Mouse (Mus musculus): ENCODE data around the gene Ogfr. TPM values are rescaled to one million over a fixed set of nuclear protein-coding genes. Genes with fewer than 3 reads are reported as not detected.

Gene Ogfr
- total and polyA plus RNA-seq, 3 experiments = 27.0 to 98.0 (median 39.5) TPM

GRCm38 (mm10) chr2:180569028-180569643 is 19.9 kb upstream of the Ogfr start:
- ATAC-seq (ENCODE audit: extremely low read depth, insufficient number of reproducible peaks, low FRiP score, poor library complexity, severe bottlenecking) = no peak
- H3K4me3 ChIP-seq (ENCODE audit: low read depth, low read length) = no peak overlapping the region
- H3K4me1 ChIP-seq (ENCODE audit: insufficient read depth, low read depth, low read length) = no peaks in the 10 kb centered on the region
- H3K9me3 ChIP-seq (replicated peaks) = no peaks in the 10 kb centered on the region
- H3K36me3 ChIP-seq (replicated peaks) = no peaks in the 10 kb centered on the region
- peaks cover 26% of the 10 kb centered on the region for H3K27me3 ChIP-seq (ENCODE audit: insufficient read depth, low read length)
- no peak for TF ChIP-seq GATA1 (IDR thresholded peaks at IDR 0.05; ENCODE audit: borderline replicate concordance, low read length)
- TF ChIP-seq GATA2 (IDR thresholded peaks at IDR 0.05; ENCODE audit: borderline replicate concordance, low read depth, low read length) = no peak
- TF ChIP-seq TAL1 (conservative IDR thresholded peaks at IDR 0.05; ENCODE audit: low read depth, low read length) = no peak
- DNase-seq (ENCODE audit: low spot score) = no peak

GRCm38 (mm10) chr2:180576482-180576881 is 12.6 kb upstream of the Ogfr start:
- Histone ChIP-seq H3K4me1 (ENCODE audit: insufficient read depth, low read depth, low read length) (peaks cover 9% of the 10 kb centered on the region), H3K4me3 (ENCODE audit: low read depth, low read length) (no peak overlapping the region), H3K27me3 (ENCODE audit: insufficient read depth, low read length) (peaks cover 26% of the 10 kb centered on the region; the same call in 1 of the 2 replicates), H3K36me3 (replicated peaks) (no peaks in the 10 kb centered on the region), H3K9me3 (replicated peaks) (no peaks in the 10 kb centered on the region)
- ATAC-seq (ENCODE audit: extremely low read depth, insufficient number of reproducible peaks, low FRiP score, poor library complexity, severe bottlenecking) = no peak
- TF ChIP-seq TAL1 (conservative IDR thresholded peaks at IDR 0.05; ENCODE audit: low read depth, low read length) (no peak), CTCF (IDR thresholded peaks at IDR 0.05; ENCODE audit: low read depth, low read length) (no peak), POLR2AphosphoS5 (IDR thresholded peaks at IDR 0.05; ENCODE audit: insufficient replicate concordance, low read depth, low read length) (no peak), GATA1 (IDR thresholded peaks at IDR 0.05; ENCODE audit: borderline replicate concordance, low read length) (no peak), GATA2 (IDR thresholded peaks at IDR 0.05; ENCODE audit: borderline replicate concordance, low read depth, low read length) (no peak)
- no peak for DNase-seq (ENCODE audit: low spot score)

- TF ChIP-seq CTCF (IDR thresholded peaks at IDR 0.05; ENCODE audit: low read depth, low read length) = peak; percentile 74
- no peak for TF ChIP-seq GATA1 (IDR thresholded peaks at IDR 0.05; ENCODE audit: borderline replicate concordance, low read length)
- TF ChIP-seq GATA2 (IDR thresholded peaks at IDR 0.05; ENCODE audit: borderline replicate concordance, low read depth, low read length) = no peak
- no peak for TF ChIP-seq POLR2AphosphoS5 (IDR thresholded peaks at IDR 0.05; ENCODE audit: insufficient replicate concordance, low read depth, low read length)
- no peak overlapping the region for H3K4me3 ChIP-seq (ENCODE audit: low read depth, low read length)
- DNase-seq (ENCODE audit: low spot score) = peak; percentile 43
- ATAC-seq (ENCODE audit: extremely low read depth, insufficient number of reproducible peaks, low FRiP score, poor library complexity, severe bottlenecking) = no peak
- peaks cover 21% of the 10 kb centered on the region; the same call in 1 of the 2 replicates for H3K27me3 ChIP-seq (ENCODE audit: insufficient read depth, low read length)
- H3K36me3 ChIP-seq (replicated peaks) = peaks cover 6% of the 10 kb centered on the region
- H3K9me3 ChIP-seq (replicated peaks) = no peaks in the 10 kb centered on the region
- peaks cover 21% of the 10 kb centered on the region for H3K4me1 ChIP-seq (ENCODE audit: insufficient read depth, low read depth, low read length)
Measured at GRCm38 (mm10) chr2:180578686-180579085, 10.4 kb upstream of the Ogfr start.

DNA sequence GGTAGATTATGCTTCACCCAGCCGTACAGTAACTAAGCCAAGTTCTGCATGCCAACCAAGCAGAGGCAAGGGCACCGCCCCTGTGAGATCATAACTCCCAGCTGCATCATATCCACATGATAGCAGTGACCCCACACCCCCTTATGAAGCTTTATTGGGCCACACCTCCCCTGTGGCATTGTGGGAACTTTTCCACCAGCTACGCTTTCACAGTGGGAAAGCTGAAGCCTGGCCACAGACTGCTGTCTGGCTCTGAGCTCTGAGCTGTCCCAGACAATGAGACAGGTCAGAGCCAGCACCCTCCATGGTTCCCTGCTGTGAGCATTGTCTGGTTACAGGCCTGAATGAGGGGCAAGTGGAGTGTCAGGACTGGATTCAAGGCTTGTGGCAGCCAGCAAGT is 8.0 kb upstream of the Ogfr start, which contains the start of gene Mrgbp:
Gene Mrgbp (plus strand): TSS at position 303 of the 400 bp plus-strand sequence.
- DNase-seq (ENCODE audit: low spot score) = no peak
- TF ChIP-seq POLR2AphosphoS5 (IDR thresholded peaks at IDR 0.05; ENCODE audit: insufficient replicate concordance, low read depth, low read length) = no peak
- TF ChIP-seq TAL1 (conservative IDR thresholded peaks at IDR 0.05; ENCODE audit: low read depth, low read length) = no peak
- H3K36me3 ChIP-seq (replicated peaks) = peaks cover 28% of the 10 kb centered on the region
- H3K4me3 ChIP-seq (ENCODE audit: low read depth, low read length) = no peak within 1 kb of the TSS
- no peak for ATAC-seq (ENCODE audit: extremely low read depth, insufficient number of reproducible peaks, low FRiP score, poor library complexity, severe bottlenecking)
- peaks cover 38% of the 10 kb centered on the region for H3K4me1 ChIP-seq (ENCODE audit: insufficient read depth, low read depth, low read length)
- H3K27me3 ChIP-seq (ENCODE audit: insufficient read depth, low read length) = peaks cover 12% of the 10 kb centered on the region; the same call in 1 of the 2 replicates
- no peaks in the 10 kb centered on the region for H3K9me3 ChIP-seq (replicated peaks)

DNA sequence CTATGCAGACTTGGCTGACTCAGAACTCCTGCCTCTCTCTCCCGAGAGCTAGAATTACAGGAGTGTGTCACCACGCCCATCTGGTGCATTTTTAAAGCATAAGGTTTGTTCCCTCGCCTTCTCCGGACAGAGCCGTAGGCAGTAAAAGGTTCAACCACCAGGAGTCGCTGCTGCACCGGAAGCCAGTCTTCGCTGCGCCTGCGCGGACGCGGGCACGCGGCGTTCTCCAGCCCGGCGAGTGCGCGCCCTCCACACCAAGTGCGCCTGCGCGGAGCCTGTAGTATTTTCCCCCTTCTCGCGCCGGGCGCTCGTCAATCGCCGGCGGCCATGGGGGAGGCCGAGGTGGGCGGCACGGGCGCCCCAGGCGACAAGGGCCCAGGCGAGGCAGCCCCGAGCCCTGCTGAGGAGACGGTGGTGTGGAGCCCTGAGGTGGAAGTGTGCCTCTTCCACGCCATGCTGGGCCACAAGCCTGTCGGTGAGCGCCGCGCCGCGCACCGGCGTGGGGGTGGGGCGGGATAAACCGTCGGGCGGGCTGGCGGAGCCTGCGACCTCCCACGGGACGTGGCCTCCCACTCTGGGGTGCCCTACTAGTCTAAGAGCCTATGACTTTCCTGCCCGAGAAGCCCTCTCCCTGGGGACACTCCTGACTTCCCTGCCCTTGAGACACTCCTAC is 6.4 kb upstream of the Ogfr start:
- peak; percentile 98 for DNase-seq (ENCODE audit: low spot score)
- Histone ChIP-seq H3K4me1 (ENCODE audit: insufficient read depth, low read depth, low read length) (peaks cover 51% of the 10 kb centered on the region), H3K9me3 (replicated peaks) (no peaks in the 10 kb centered on the region), H3K4me3 (ENCODE audit: low read depth, low read length) (peak overlapping the region; percentile 87), H3K36me3 (replicated peaks) (peaks cover 43% of the 10 kb centered on the region), H3K27me3 (ENCODE audit: insufficient read depth, low read length) (peaks cover 6% of the 10 kb centered on the region; the same call in 1 of the 2 replicates)
- peak; percentile 67 for ATAC-seq (ENCODE audit: extremely low read depth, insufficient number of reproducible peaks, low FRiP score, poor library complexity, severe bottlenecking)
- no peak for TF ChIP-seq POLR2AphosphoS5 (IDR thresholded peaks at IDR 0.05; ENCODE audit: insufficient replicate concordance, low read depth, low read length)
- TF ChIP-seq CTCF (IDR thresholded peaks at IDR 0.05; ENCODE audit: low read depth, low read length) = peak; percentile 97

DNA sequence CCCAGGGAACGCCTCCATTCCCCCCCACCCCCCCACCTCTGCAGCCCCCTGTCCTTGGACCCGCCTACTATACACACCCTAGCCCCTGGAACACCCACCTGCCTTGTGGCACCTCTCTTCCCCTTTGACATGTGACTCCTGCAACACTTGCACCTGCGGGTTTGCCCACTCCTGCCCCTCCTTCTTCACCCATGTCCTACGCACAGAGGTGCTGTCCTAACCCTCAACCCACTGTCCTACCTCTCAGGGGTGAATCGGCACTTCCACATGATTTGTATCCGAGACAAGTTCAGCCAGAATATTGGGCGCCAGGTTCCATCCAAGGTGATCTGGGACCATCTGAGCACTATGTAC is 5.9 kb upstream of the Ogfr start:
- 0 out of 2 replicates have a peak, but pooled peaks have one; percentile 4 for ATAC-seq (ENCODE audit: extremely low read depth, insufficient number of reproducible peaks, low FRiP score, poor library complexity, severe bottlenecking)

More for the DNA sequence above, 5.9 kb upstream of the Ogfr start:
- Histone ChIP-seq H3K4me1 (ENCODE audit: insufficient read depth, low read depth, low read length) (peaks cover 51% of the 10 kb centered on the region), H3K36me3 (replicated peaks) (peaks cover 43% of the 10 kb centered on the region), H3K4me3 (ENCODE audit: low read depth, low read length) (peak overlapping the region; percentile 87), H3K9me3 (replicated peaks) (no peaks in the 10 kb centered on the region), H3K27me3 (ENCODE audit: insufficient read depth, low read length) (peaks cover 4% of the 10 kb centered on the region; the same call in 1 of the 2 replicates)
- TF ChIP-seq CTCF (IDR thresholded peaks at IDR 0.05; ENCODE audit: low read depth, low read length) (no peak), GATA1 (IDR thresholded peaks at IDR 0.05; ENCODE audit: borderline replicate concordance, low read length) (no peak), POLR2AphosphoS5 (IDR thresholded peaks at IDR 0.05; ENCODE audit: insufficient replicate concordance, low read depth, low read length) (no peak), GATA2 (IDR thresholded peaks at IDR 0.05; ENCODE audit: borderline replicate concordance, low read depth, low read length) (no peak), TAL1 (conservative IDR thresholded peaks at IDR 0.05; ENCODE audit: low read depth, low read length) (no peak)
- peak; percentile 51 for DNase-seq (ENCODE audit: low spot score)
